Mouse (Mus musculus): ENCODE results near the gene Zfp941.
"Not testable (repeated sequence)": the region's sequence is repeated elsewhere in the genome, so short reads cannot be mapped to it uniquely, and the experiment has no call there.

Gene Zfp941

GRCm38 (mm10) chr7:140780548-140780947, 41.4 kb downstream of the Zfp941 start:
- DNase-seq (ENCODE audit: low spot score) = no peak

GRCm38 (mm10) chr7:140765888-140766739, 55.9 kb downstream of the Zfp941 start:
- DNase-seq (ENCODE audit: low spot score) = no peak

- DNase-seq (ENCODE audit: low spot score) = not testable (repeated sequence)
Measured at GRCm38 (mm10) chr7:140765391-140765790, 56.6 kb downstream of the Zfp941 start.

GRCm38 (mm10) chr7:140763447-140764020, 58.4 kb downstream of the Zfp941 start, which contains the start of gene Cyp2e1:
Gene Cyp2e1 (plus strand): TSS chr7:140763739.
- DNase-seq (ENCODE audit: low spot score) = no peak

GRCm38 (mm10) chr7:140760647-140761046, 61.3 kb downstream of the Zfp941 start:
- no peak for DNase-seq (ENCODE audit: low spot score)

All from spleen, adult 12 weeks (tissue).